ENCODE assay signal across 27 mouse cellular contexts in genomic region chr11:70285686-70286085, GRCm38 (mm10). TPM values are rescaled to one million over a fixed set of nuclear protein-coding genes. Genes with fewer than 3 reads are reported as not detected.
DNase-seq lines count a peak whose midpoint lies in the region; ATAC-seq lines count a peak whose summit lies in the region.
"Had no signal": no experiment of that assay in that cellular context is flagged by ENCODE, and none has a peak within 500 bp of the region (broad histone marks: within the 10 kb centered on the region; RNA-seq: fewer than 3 reads in every experiment).

No protein-coding gene starts in this region.

- DNase-seq in thymus, adult 18-20 months = peak; percentile 32 to 63
- peak; percentile 67 for DNase-seq in thymus, postnatal 0 days (ENCODE audit: low spot score)
- DNase-seq in thymus, postnatal 25 days = peak; percentile 65
- DNase-seq in T-cell, adult 2 months (ENCODE audit: low spot score) = no peak
- no peak for DNase-seq in heart, adult 11 months
- DNase-seq: adrenal gland, postnatal 10 days; cerebellum, adult 11 months; cerebellum, adult 2 months; cerebellum, adult 9-11 months; cerebellum, postnatal 25 days; forebrain, postnatal 0 days; gastrocnemius, postnatal 25 days had no signal

- ATAC-seq in megakaryocyte-erythroid progenitor cell, adult 5-6 weeks (replicated peaks; ENCODE audit: low FRiP score, low TSS enrichment, poor library complexity, severe bottlenecking) = no peak
- ATAC-seq: forebrain, embryonic 14.5 days; forebrain, postnatal 0 days had no signal

RNA-seq across cellular contexts. Expression of gene Alox12, which starts 30.5 kb away (rescaled TPM):
- 0.54 and 0.61 TPM in 2 replicates for polyA plus RNA-seq in thymus, postnatal 0 days (2015; fragmentation: Nextera tagmentation; extraction: Ambion mirVana)
- total RNA-seq in megakaryocyte-erythroid progenitor cell, adult 5-6 weeks (2014; fragmentation: Nextera tagmentation) = 0.48 TPM in 1 of 2 replicates, not detected in the other
- total RNA-seq in megakaryocyte-erythroid progenitor cell, adult 5-6 weeks (2017) = 0.11 and 0.42 TPM in 2 replicates
- total RNA-seq: granulocyte monocyte progenitor cell, adult 5-6 weeks had no signal

RNA-seq across cellular contexts. Expression of gene Alox12e, which starts 36.7 kb away (rescaled TPM):
- polyA plus RNA-seq in thymus, postnatal 0 days (2015; fragmentation: Nextera tagmentation; extraction: Ambion mirVana) = 30.8 and 37.8 TPM in 2 replicates
- total RNA-seq in megakaryocyte-erythroid progenitor cell, adult 5-6 weeks (2014; fragmentation: Nextera tagmentation) = not detected in 2 replicates
- total RNA-seq in megakaryocyte-erythroid progenitor cell, adult 5-6 weeks (2017) = not detected in 2 replicates
- total RNA-seq: adrenal gland, adult 18-20 months; adrenal gland, postnatal 10 days; adrenal gland, postnatal 4 days; common myeloid progenitor, adult 5-6 weeks; gastrocnemius, postnatal 25 days; granulocyte monocyte progenitor cell, adult 5-6 weeks; heart, adult 8-10 months; hematopoietic stem cell, adult 5-6 weeks had no signal
- polyA plus RNA-seq: cerebellum, adult 2 months; embryonic facial prominence, embryonic 12.5 days; forebrain, embryonic 11.5 days; forebrain, embryonic 14.5 days; heart, embryonic 11.5 days; heart, embryonic 14.5 days; heart, postnatal 0 days; hindbrain, embryonic 12.5 days; hindbrain, embryonic 15.5 days had no signal

RNA-seq across cellular contexts. Expression of gene Rnasek, which starts 46.0 kb away (rescaled TPM):
- polyA plus RNA-seq in thymus, postnatal 0 days (2015; fragmentation: Nextera tagmentation; extraction: Ambion mirVana) = 355 and 365 TPM in 2 replicates
- 109 and 125 TPM in 2 replicates for total RNA-seq in megakaryocyte-erythroid progenitor cell, adult 5-6 weeks (2014; fragmentation: Nextera tagmentation)
- 19.7 and 27.5 TPM in 2 replicates for total RNA-seq in megakaryocyte-erythroid progenitor cell, adult 5-6 weeks (2017)

RNA-seq across cellular contexts. Expression of gene Gm21988, which starts 46.1 kb away (rescaled TPM):
- polyA plus RNA-seq in thymus, postnatal 0 days (2015; fragmentation: Nextera tagmentation; extraction: Ambion mirVana) = 13.0 and 13.9 TPM in 2 replicates
- 5.4 and 9.6 TPM in 2 replicates for total RNA-seq in megakaryocyte-erythroid progenitor cell, adult 5-6 weeks (2014; fragmentation: Nextera tagmentation)
- total RNA-seq in megakaryocyte-erythroid progenitor cell, adult 5-6 weeks (2017) = 0.33 and 0.91 TPM in 2 replicates
- total RNA-seq: common myeloid progenitor, adult 5-6 weeks had no signal

RNA-seq across cellular contexts. Expression of gene 0610010K14Rik, which starts 48.0 kb away (rescaled TPM):
- polyA plus RNA-seq in thymus, postnatal 0 days (2015; fragmentation: Nextera tagmentation; extraction: Ambion mirVana) = 174 and 191 TPM in 2 replicates
- total RNA-seq in megakaryocyte-erythroid progenitor cell, adult 5-6 weeks (2014; fragmentation: Nextera tagmentation) = 71.3 and 71.6 TPM in 2 replicates
- 17.9 and 45.7 TPM in 2 replicates for total RNA-seq in megakaryocyte-erythroid progenitor cell, adult 5-6 weeks (2017)

Comparison
In these comparisons a context has a peak if more than half of its experiments do, and no peak if none do; other contexts are left out.
1. DNase-seq: peak in thymus, adult 18-20 months (2 of 2), thymus, postnatal 0 days (single experiment) and thymus, postnatal 25 days (single experiment); none in T-cell, adult 2 months (single experiment) and heart, adult 11 months (single experiment).